Mouse (Mus musculus) right cerebral cortex, adult 18-20 months (tissue): Measurements from ENCODE around the gene Grn.

Source experiments
- DNase-seq: peaks from one replicate; pipeline ENCODE4 v3.0.0; 2022; ENCODE audit warnings: mixed read lengths

Grn gene

GRCm38 (mm10) chr11:102445264-102445890 is 15.3 kb downstream of the Grn start:
- DNase-seq: peak; percentile 54

- DNase-seq: peak; percentile 34
Observed at GRCm38 (mm10) chr11:102445891-102446361, 15.8 kb downstream of the Grn start.

GRCm38 (mm10) chr11:102446581-102447461 is 16.7 kb downstream of the Grn start:
- DNase-seq: no peak

- DNase-seq: peak; percentile 72
Observed at GRCm38 (mm10) chr11:102447497-102447896, 17.4 kb downstream of the Grn start, which contains the start of gene Fam171a2. Fam171a2 (minus strand) TSS chr11:102447682.

GRCm38 (mm10) chr11:102448327-102448726 is 18.2 kb downstream of the Grn start:
- DNase-seq: peak; percentile 66

GRCm38 (mm10) chr11:102449043-102450008 is 19.2 kb downstream of the Grn start:
- peak; percentile 62 for DNase-seq

GRCm38 (mm10) chr11:102453131-102453530 is 23.0 kb downstream of the Grn start:
- no peak for DNase-seq

- DNase-seq: peak; percentile 60
Observed at GRCm38 (mm10) chr11:102455740-102456396, 25.8 kb downstream of the Grn start.

- no peak for DNase-seq
Observed at GRCm38 (mm10) chr11:102460541-102460940, 30.4 kb downstream of the Grn start.

- no peak for DNase-seq
Observed at GRCm38 (mm10) chr11:102461764-102462163, 31.6 kb downstream of the Grn start.

GRCm38 (mm10) chr11:102464901-102465300 is 34.8 kb downstream of the Grn start:
- no peak for DNase-seq

- peak; percentile 83 for DNase-seq
Observed at GRCm38 (mm10) chr11:102465713-102466436, 35.8 kb downstream of the Grn start.

GRCm38 (mm10) chr11:102467041-102467631 is 37.0 kb downstream of the Grn start:
- DNase-seq: peak; percentile 95

- DNase-seq: no peak
Observed at GRCm38 (mm10) chr11:102469648-102470357, 39.7 kb downstream of the Grn start, which contains the start of gene Itga2b. Itga2b (minus strand) TSS chr11:102470122.

- no peak for DNase-seq
Observed at GRCm38 (mm10) chr11:102475027-102475426, 44.9 kb downstream of the Grn start.

- DNase-seq: no peak
Observed at GRCm38 (mm10) chr11:102478671-102479070, 48.6 kb downstream of the Grn start.

GRCm38 (mm10) chr11:102479581-102479980 is 49.5 kb downstream of the Grn start:
- DNase-seq: no peak

GRCm38 (mm10) chr11:102480111-102480510 is 50.0 kb downstream of the Grn start:
- DNase-seq: no peak

GRCm38 (mm10) chr11:102480897-102481296 is 50.8 kb downstream of the Grn start:
- DNase-seq: no peak

GRCm38 (mm10) chr11:102481779-102482178 is 51.7 kb downstream of the Grn start:
- DNase-seq: no peak
